Mouse (Mus musculus): Measurements from ENCODE around the gene Muc1. TPM values are rescaled to one million over a fixed set of nuclear protein-coding genes. Genes with fewer than 3 reads are reported as not detected.

The Muc1 gene
- polyA plus RNA-seq, 1 experiment from 2014 or later, result 0.74 TPM

DNA sequence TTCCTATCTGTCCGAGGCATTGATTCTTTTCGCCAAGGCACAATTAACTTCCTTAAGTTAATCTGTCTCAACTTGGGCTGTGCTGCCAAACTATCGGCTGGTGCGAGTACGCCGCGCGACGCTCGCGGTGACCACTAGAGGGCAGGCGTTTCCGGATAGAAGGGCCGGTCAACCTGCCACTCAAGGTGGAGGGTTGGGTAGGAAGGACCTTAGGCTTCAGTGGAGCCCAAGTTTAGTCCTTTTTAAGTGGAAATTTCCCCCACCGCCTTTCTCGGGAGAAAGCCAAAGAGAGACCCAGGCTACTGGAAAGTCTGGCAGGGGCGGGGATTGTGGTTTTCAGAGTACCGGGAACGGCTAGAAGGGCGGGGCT, 692 bp upstream of the Muc1 start:
- DNase-seq (ENCODE audit: low spot score), result peak; percentile 95
- no peaks in the 10 kb centered on the region for H3K9me3 ChIP-seq (replicated peaks)
- H3K36me3 ChIP-seq, result peaks cover 23% of the 10 kb centered on the region
- H3K4me3 ChIP-seq, result peak overlapping the region; percentile 66
- WGBS, result 0% methylated on average over 20 of the region's 20 CpGs
- peaks cover 50% of the 10 kb centered on the region for H3K4me1 ChIP-seq
- H3K27me3 ChIP-seq (ENCODE audit: low read depth, poor library complexity, severe bottlenecking), result peaks cover 66% of the 10 kb centered on the region
- H3K27ac ChIP-seq, result peak overlapping the region; percentile 87

DNA sequence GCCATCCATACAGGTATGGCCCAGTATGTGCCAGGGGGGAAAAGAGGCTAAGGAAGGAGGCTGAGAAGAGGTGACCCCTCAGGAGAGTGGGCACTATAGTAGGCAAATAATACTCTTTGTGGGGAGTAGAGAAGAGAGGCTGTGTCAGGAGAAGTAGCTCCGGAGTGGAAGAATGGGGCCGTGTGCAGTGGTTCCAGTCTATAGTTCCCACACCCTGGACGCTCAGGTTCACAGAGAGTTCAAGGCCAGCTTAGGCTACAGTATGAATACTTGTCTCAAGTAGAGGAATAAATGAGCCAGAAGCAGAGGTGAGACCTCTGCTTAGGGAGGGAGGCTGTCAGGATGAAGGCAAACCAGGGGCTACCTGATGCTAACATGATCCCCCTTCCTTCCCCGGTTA, 419 bp downstream of the Muc1 start:
- Histone ChIP-seq H3K4me3 (no peak overlapping the region), H3K4me1 (peaks cover 50% of the 10 kb centered on the region), H3K27ac (no peak overlapping the region), H3K27me3 (ENCODE audit: low read depth, poor library complexity, severe bottlenecking) (peaks cover 66% of the 10 kb centered on the region), H3K36me3 (peaks cover 12% of the 10 kb centered on the region), H3K9me3 (replicated peaks) (no peaks in the 10 kb centered on the region)
- no peak for DNase-seq (ENCODE audit: low spot score)
- 61% methylated on average over 4 of the region's 4 CpGs for WGBS

DNA sequence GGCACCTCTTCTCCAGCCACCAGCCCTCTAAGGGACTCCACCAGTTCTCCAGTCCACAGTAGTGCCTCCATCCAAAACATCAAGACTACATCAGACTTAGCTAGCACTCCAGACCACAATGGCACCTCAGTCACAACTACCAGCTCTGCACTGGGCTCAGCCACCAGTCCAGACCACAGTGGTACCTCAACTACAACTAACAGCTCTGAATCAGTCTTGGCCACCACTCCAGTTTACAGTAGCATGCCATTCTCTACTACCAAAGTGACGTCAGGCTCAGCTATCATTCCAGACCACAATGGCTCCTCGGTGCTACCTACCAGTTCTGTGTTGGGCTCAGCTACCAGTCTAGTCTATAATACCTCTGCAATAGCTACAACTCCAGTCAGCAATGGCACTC, 1.7 kb downstream of the Muc1 start:
- DNase-seq (ENCODE audit: low spot score), result no peak
- peaks cover 7% of the 10 kb centered on the region for H3K36me3 ChIP-seq
- peaks cover 41% of the 10 kb centered on the region for H3K4me1 ChIP-seq
- no peak overlapping the region for H3K27ac ChIP-seq
- no peaks in the 10 kb centered on the region for H3K9me3 ChIP-seq (replicated peaks)
- H3K4me3 ChIP-seq, result no peak overlapping the region
- peaks cover 61% of the 10 kb centered on the region for H3K27me3 ChIP-seq (ENCODE audit: low read depth, poor library complexity, severe bottlenecking)
- 94% methylated on average over 2 of the region's 2 CpGs for WGBS

DNA sequence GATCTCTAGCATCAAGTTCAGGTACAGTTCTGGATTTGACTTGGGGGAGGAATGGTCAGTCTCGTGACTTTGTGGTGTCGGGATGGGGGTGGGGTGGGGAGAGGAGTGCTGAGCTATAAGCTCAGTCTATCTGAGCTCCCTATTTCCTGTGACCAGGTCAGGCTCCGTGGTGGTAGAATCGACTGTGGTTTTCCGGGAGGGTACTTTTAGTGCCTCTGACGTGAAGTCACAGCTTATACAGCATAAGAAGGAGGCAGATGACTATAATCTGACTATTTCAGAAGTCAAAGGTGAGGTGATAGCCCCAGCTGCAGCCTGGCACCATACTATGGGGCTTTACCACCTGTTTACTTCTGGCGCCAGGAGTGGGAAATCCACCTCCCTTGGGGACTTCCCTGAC, 2.5 kb downstream of the Muc1 start:
- Histone ChIP-seq H3K4me1 (peaks cover 36% of the 10 kb centered on the region), H3K27ac (no peak overlapping the region), H3K4me3 (no peak overlapping the region), H3K9me3 (replicated peaks) (no peaks in the 10 kb centered on the region), H3K27me3 (ENCODE audit: low read depth, poor library complexity, severe bottlenecking) (peaks cover 58% of the 10 kb centered on the region), H3K36me3 (peaks cover 11% of the 10 kb centered on the region)
- 76% methylated on average over 7 of the region's 7 CpGs for WGBS
- no peak for DNase-seq (ENCODE audit: low spot score)

DNA sequence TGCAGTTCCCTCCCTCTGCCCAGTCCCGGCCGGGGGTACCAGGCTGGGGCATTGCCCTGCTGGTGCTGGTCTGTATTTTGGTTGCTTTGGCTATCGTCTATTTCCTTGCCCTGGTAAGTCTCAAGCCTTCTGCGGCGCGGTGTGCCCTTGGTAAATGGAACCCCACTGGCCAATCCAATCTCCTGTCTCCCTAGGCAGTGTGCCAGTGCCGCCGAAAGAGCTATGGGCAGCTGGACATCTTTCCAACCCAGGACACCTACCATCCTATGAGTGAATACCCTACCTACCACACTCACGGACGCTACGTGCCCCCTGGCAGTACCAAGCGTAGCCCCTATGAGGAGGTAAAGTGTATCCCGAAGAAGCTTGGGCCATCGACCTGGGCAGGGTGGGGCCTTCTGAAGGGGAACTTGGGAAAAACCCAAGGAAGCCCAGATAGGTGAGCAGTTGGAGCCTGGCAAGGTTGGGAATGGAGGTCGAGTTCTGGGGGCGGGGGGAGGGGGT, 3.0 kb downstream of the Muc1 start:
- peaks cover 16% of the 10 kb centered on the region for H3K36me3 ChIP-seq
- 75% methylated on average over 16 of the region's 16 CpGs for WGBS
- H3K4me1 ChIP-seq, result peaks cover 31% of the 10 kb centered on the region
- H3K9me3 ChIP-seq (replicated peaks), result no peaks in the 10 kb centered on the region
- DNase-seq (ENCODE audit: low spot score), result no peak
- no peak overlapping the region for H3K27ac ChIP-seq
- peaks cover 57% of the 10 kb centered on the region for H3K27me3 ChIP-seq (ENCODE audit: low read depth, poor library complexity, severe bottlenecking)
- H3K4me3 ChIP-seq, result no peak overlapping the region

DNA sequence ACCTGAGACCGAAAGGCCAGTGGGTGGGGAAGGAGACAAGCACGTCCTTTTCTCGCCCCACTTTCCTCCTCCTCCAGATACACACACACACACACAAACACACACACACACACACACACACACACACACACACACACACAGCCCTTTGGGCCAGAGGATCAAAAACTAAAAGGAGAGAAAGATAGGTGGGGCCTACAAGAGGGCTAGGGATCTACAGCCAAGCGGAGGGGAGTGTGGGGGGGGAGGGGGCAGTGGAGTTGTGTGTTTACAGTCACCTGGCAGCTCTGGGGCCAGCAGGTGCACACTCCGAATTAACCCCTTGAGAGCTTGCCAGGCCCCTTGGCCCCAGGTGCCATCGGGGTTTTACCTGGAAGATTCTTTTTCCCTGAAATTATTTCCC, 3.8 kb downstream of the Muc1 start:
- H3K27ac ChIP-seq, result no peak overlapping the region
- no peak overlapping the region for H3K4me3 ChIP-seq
- peaks cover 57% of the 10 kb centered on the region for H3K27me3 ChIP-seq (ENCODE audit: low read depth, poor library complexity, severe bottlenecking)
- WGBS, result 65% methylated on average over 6 of the region's 6 CpGs
- H3K9me3 ChIP-seq (replicated peaks), result no peaks in the 10 kb centered on the region
- peaks cover 19% of the 10 kb centered on the region for H3K36me3 ChIP-seq
- DNase-seq (ENCODE audit: low spot score), result no peak
- H3K4me1 ChIP-seq, result peaks cover 24% of the 10 kb centered on the region

DNA sequence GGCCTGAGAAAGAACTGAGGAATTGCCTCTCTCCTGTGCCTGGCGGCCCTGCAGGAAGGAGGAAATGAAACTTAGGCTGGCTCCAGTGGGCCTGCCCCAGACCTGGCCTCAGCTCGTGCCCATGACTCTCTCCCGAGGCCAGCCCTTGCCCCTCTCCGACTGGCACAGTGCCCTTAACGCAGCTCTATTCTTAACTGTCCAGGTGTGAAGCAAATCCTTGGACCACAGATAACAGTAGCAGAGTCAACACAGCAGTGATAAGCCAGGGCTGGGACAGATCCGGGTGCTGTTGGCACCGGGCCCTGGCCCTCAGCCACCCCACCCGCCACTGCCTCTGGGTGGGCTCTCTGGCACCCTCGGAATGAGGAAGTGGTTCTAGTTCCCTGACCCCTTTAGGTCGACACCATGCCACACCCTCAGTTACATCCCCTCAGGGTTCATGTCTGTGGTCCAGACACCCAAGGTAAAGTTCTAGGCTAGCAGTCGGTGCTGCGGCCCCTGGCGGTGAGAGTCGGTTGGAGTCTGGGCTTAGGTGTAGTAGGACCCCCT, 4.8 kb downstream of the Muc1 start:
- 84% methylated on average over 14 of the region's 14 CpGs for WGBS
- Histone ChIP-seq H3K27ac (no peak overlapping the region), H3K36me3 (peaks cover 29% of the 10 kb centered on the region), H3K4me1 (peaks cover 20% of the 10 kb centered on the region), H3K4me3 (no peak overlapping the region), H3K27me3 (ENCODE audit: low read depth, poor library complexity, severe bottlenecking) (peaks cover 54% of the 10 kb centered on the region), H3K9me3 (replicated peaks) (no peaks in the 10 kb centered on the region)
- no peak for DNase-seq (ENCODE audit: low spot score)

DNA sequence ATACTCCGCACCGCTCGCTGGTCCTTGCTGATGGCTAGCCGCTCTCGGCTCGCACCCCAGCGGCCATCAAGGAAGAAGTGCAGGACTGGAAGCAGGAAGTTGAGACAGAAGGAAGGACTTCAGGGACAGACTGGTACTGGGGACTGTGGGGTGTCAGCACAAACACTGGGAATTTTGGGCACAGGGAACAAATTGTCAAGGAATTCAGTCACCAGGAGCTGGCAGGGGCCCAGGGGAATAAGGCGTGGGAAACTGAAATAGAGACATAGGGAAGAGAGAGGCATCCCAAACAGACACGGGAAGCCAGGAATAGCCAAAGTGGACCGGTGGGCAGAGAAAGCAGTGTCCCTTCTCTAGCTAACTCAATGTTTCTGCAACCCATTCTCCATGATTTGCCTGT, 7.7 kb downstream of the Muc1 start:
- Histone ChIP-seq H3K9me3 (replicated peaks) (no peaks in the 10 kb centered on the region), H3K4me1 (peaks cover 16% of the 10 kb centered on the region; the same call in 1 of the 2 replicates), H3K27ac (peak overlapping the region; percentile 46; the same call in 1 of the 2 replicates), H3K36me3 (peaks cover 40% of the 10 kb centered on the region), H3K27me3 (ENCODE audit: low read depth, poor library complexity, severe bottlenecking) (peaks cover 25% of the 10 kb centered on the region), H3K4me3 (no peak overlapping the region)
- WGBS, result 92% methylated on average over 10 of the region's 10 CpGs
- no peak for DNase-seq (ENCODE audit: low spot score)

DNA sequence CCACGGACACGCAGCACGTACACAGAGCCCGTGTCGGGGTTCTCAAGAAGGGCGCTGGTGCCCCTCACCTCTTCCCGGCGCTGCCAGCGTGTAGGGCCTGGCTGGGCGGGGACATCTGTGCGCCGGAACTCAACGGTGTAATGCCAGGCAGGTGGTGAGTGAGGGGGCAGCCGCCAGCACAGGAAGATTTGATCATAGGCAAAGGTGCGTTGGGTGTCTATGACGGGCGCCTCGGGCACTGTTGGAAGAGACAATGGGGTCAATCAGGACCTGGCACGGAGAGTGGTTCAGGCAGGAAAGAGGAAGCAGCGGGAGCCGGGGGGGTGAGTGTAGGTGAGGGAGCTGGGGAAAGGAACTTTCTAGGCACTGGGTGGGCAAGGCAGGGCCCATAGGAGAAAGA, 8.8 kb downstream of the Muc1 start:
- WGBS, result 96% methylated on average over 21 of the region's 21 CpGs

DNA sequence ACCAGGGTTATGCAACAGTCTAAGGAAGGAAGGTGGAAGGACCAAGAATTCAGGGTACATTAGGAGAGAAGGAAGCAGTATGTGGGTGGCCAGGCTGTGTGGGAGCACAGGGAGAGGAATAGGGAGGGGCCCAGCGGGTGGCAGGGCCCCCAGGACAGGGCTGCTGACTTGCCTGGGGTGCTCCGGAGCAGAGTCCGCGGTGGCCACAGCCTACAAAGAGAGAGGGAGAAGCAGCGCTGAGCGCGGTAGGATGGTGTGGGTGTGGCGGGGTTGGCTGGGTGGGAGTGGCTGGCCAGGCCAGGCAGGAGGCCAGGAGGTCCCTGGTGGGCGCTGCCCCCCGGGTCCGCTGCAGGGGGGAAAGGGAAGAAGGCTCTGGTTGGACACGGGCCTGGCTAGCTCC, 9.6 kb downstream of the Muc1 start:
- Histone ChIP-seq H3K4me3 (no peak overlapping the region), H3K4me1 (peaks cover 13% of the 10 kb centered on the region), H3K27me3 (ENCODE audit: low read depth, poor library complexity, severe bottlenecking) (peaks cover 18% of the 10 kb centered on the region), H3K9me3 (replicated peaks) (no peaks in the 10 kb centered on the region), H3K36me3 (peaks cover 46% of the 10 kb centered on the region), H3K27ac (no peak overlapping the region)
- 81% methylated on average over 12 of the region's 12 CpGs for WGBS
- DNase-seq (ENCODE audit: low spot score), result no peak

More for the DNA sequence above, 8.8 kb downstream of the Muc1 start:
- Histone ChIP-seq H3K27me3 (ENCODE audit: low read depth, poor library complexity, severe bottlenecking) (peaks cover 18% of the 10 kb centered on the region), H3K4me3 (no peak overlapping the region; the same call in 1 of the 2 replicates), H3K9me3 (replicated peaks) (no peaks in the 10 kb centered on the region), H3K4me1 (peaks cover 9% of the 10 kb centered on the region; the same call in 1 of the 2 replicates), H3K27ac (no peak overlapping the region), H3K36me3 (peaks cover 46% of the 10 kb centered on the region)
- DNase-seq (ENCODE audit: low spot score), result no peak

DNA sequence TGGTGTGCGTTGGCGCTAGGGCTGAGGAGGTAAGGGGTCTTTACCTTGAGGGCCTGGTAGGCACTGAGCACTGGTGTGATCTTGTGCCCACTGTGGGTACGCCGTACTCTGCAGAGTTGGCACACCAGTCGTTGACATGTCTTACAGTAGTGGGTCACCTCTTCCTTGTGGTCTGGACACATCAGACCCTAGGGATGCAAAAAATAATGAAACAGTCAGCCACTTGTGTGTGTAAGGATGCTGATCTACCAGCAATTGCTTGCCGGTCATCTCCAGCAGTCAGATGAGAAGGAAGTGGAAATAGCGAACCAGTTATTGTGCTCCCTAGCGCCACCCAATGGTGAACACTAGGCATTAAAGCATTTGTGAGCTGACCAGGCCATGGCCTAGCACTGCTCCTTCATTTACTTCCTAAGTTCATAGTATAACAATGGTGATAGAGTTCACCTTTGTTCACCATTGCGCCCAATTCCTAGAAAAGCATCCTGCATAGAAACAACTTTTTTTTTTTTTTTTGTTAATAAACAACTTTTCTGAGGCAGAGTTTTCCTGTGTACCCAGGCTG, 13.6 kb downstream of the Muc1 start:
- no peak for DNase-seq (ENCODE audit: low spot score)
- H3K4me1 ChIP-seq, result peaks cover 50% of the 10 kb centered on the region

DNA sequence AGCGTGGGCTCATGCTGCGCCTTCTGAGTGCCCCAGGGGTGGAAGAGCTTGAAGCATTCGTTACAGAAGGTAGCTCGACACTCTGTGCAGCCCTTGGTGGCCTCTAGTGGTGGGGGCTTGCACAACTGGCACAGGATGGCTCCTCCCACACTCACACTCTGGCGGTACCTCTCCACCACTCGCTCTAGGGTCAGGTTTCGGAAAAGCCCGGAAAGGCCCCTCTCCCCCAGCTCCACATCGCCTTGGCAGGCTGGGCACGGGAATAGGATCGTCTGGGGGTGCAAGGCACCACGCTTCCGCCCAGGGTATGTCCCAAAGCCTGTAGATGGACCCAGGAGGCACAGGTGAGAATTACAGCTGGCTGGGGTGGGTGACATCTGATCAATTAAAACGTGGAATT, 14.8 kb downstream of the Muc1 start:
- Histone ChIP-seq H3K4me3 (peak overlapping the region; percentile 73), H3K27ac (peak overlapping the region; percentile 91), H3K36me3 (peaks cover 30% of the 10 kb centered on the region), H3K9me3 (replicated peaks) (no peaks in the 10 kb centered on the region), H3K27me3 (ENCODE audit: low read depth, poor library complexity, severe bottlenecking) (peaks cover 24% of the 10 kb centered on the region), H3K4me1 (peaks cover 48% of the 10 kb centered on the region)
- 9% methylated on average over 14 of the region's 14 CpGs for WGBS
- peak; percentile 71 for DNase-seq (ENCODE audit: low spot score)

More for the DNA sequence above, 13.6 kb downstream of the Muc1 start:
- H3K27ac ChIP-seq, result no peak overlapping the region
- no peaks in the 10 kb centered on the region for H3K9me3 ChIP-seq (replicated peaks)
- H3K27me3 ChIP-seq (ENCODE audit: low read depth, poor library complexity, severe bottlenecking), result peaks cover 24% of the 10 kb centered on the region
- H3K4me3 ChIP-seq, result no peak overlapping the region
- peaks cover 30% of the 10 kb centered on the region for H3K36me3 ChIP-seq
- WGBS, result 72% methylated on average over 9 of the region's 9 CpGs

DNA sequence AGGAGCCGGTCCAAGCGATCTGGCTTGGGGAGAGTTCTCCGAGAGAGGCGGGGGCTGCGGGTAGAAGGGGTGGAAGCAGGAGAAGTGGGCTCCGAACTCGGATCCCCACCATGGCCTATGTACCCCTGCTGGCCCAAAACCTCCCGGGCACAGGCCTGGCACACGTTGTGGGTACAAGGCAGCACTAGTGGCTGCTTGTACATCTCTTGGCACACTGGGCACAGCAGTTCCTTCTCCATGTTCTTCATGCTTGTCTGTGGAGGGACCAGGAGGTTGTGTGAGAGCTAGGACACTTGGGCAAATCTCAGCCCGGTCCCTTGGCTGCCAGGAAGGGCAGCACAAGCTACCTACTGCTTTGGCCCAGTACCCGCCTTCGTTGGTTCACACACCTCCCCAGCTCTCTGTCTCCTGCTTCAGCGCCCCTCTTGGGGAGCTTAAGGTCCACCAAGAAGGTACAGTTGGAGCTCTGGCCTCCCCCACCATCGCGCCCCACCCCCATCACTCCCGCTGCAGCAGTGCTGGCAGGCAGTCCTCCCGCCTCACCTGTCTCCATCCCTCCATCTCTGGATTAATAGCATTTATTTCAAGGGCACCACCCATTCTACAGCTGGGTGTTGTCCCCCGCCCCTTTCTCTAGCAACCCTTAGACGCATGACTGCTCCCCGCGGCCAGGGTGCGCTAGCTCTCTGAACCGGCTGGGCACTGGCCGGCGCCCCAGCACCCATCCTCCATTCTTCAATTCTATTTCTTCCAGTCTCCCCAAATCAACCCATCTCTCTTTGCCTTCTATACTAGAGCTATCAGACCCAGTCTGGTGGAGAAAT, 15.5 kb downstream of the Muc1 start:
- no peaks in the 10 kb centered on the region for H3K9me3 ChIP-seq (replicated peaks)
- H3K27ac ChIP-seq, result peak overlapping the region; percentile 91
- H3K4me1 ChIP-seq, result peaks cover 47% of the 10 kb centered on the region
- WGBS, result 9% methylated on average over 25 of the region's 25 CpGs
- H3K27me3 ChIP-seq (ENCODE audit: low read depth, poor library complexity, severe bottlenecking), result peaks cover 24% of the 10 kb centered on the region
- H3K36me3 ChIP-seq, result peaks cover 31% of the 10 kb centered on the region
- peak overlapping the region; percentile 73 for H3K4me3 ChIP-seq
- peak; percentile 50 for DNase-seq (ENCODE audit: low spot score)

Measured in limb, embryonic 10.5 days (tissue).